Mouse (Mus musculus): ENCODE results near the gene Pkhd1. TPM values are rescaled to one million over a fixed set of nuclear protein-coding genes. Genes with fewer than 3 reads are reported as not detected.

Pkhd1 gene
- polyA plus RNA-seq, 1 experiment, result 0.05 TPM

- TF ChIP-seq POLR2A (IDR thresholded peaks at IDR 0.05; ENCODE audit: borderline replicate concordance, extremely low read depth, insufficient read depth, insufficient read length, poor library complexity, severe bottlenecking) (no peak), CTCF (IDR thresholded peaks at IDR 0.05; ENCODE audit: borderline replicate concordance, extremely low read depth, insufficient read depth, insufficient read length) (peak; percentile 79; the same call in 1 of the 2 replicates)
- peak; percentile 67 for DNase-seq (ENCODE audit: low read depth)
Observed at GRCm38 (mm10) chr1:20612643-20613042, 5.2 kb downstream of the Pkhd1 start.

GRCm38 (mm10) chr1:20605489-20605888 is 12.4 kb downstream of the Pkhd1 start:
- peak; percentile 41 for DNase-seq (ENCODE audit: low read depth)
- TF ChIP-seq POLR2A (IDR thresholded peaks at IDR 0.05; ENCODE audit: borderline replicate concordance, extremely low read depth, insufficient read depth, insufficient read length, poor library complexity, severe bottlenecking) (no peak), CTCF (IDR thresholded peaks at IDR 0.05; ENCODE audit: borderline replicate concordance, extremely low read depth, insufficient read depth, insufficient read length) (no peak)

- TF ChIP-seq POLR2A (IDR thresholded peaks at IDR 0.05; ENCODE audit: borderline replicate concordance, extremely low read depth, insufficient read depth, insufficient read length, poor library complexity, severe bottlenecking) (no peak), CTCF (IDR thresholded peaks at IDR 0.05; ENCODE audit: borderline replicate concordance, extremely low read depth, insufficient read depth, insufficient read length) (no peak)
- DNase-seq (ENCODE audit: low read depth), result peak; percentile 31
Observed at GRCm38 (mm10) chr1:20590488-20590887, 27.4 kb downstream of the Pkhd1 start.

- DNase-seq (ENCODE audit: low read depth), result no peak
- TF ChIP-seq CTCF (IDR thresholded peaks at IDR 0.05; ENCODE audit: borderline replicate concordance, extremely low read depth, insufficient read depth, insufficient read length) (no peak), POLR2A (IDR thresholded peaks at IDR 0.05; ENCODE audit: borderline replicate concordance, extremely low read depth, insufficient read depth, insufficient read length, poor library complexity, severe bottlenecking) (no peak)
Observed at GRCm38 (mm10) chr1:20571469-20571868, 46.4 kb downstream of the Pkhd1 start.

GRCm38 (mm10) chr1:20569430-20569829 is 48.4 kb downstream of the Pkhd1 start:
- DNase-seq (ENCODE audit: low read depth), result no peak
- TF ChIP-seq POLR2A (IDR thresholded peaks at IDR 0.05; ENCODE audit: borderline replicate concordance, extremely low read depth, insufficient read depth, insufficient read length, poor library complexity, severe bottlenecking) (no peak), CTCF (IDR thresholded peaks at IDR 0.05; ENCODE audit: borderline replicate concordance, extremely low read depth, insufficient read depth, insufficient read length) (no peak)

- no peak for DNase-seq (ENCODE audit: low read depth)
- TF ChIP-seq POLR2A (IDR thresholded peaks at IDR 0.05; ENCODE audit: borderline replicate concordance, extremely low read depth, insufficient read depth, insufficient read length, poor library complexity, severe bottlenecking), result no peak
- TF ChIP-seq CTCF (IDR thresholded peaks at IDR 0.05; ENCODE audit: borderline replicate concordance, extremely low read depth, insufficient read depth, insufficient read length), result no peak
Observed at GRCm38 (mm10) chr1:20558443-20558842, 59.4 kb downstream of the Pkhd1 start.

- TF ChIP-seq CTCF (IDR thresholded peaks at IDR 0.05; ENCODE audit: borderline replicate concordance, extremely low read depth, insufficient read depth, insufficient read length) (peak; percentile 77; the same call in 1 of the 2 replicates), POLR2A (IDR thresholded peaks at IDR 0.05; ENCODE audit: borderline replicate concordance, extremely low read depth, insufficient read depth, insufficient read length, poor library complexity, severe bottlenecking) (no peak)
- DNase-seq (ENCODE audit: low read depth), result peak; percentile 82
Observed at GRCm38 (mm10) chr1:20554398-20554797, 63.5 kb downstream of the Pkhd1 start.

GRCm38 (mm10) chr1:20551334-20551733 is 66.5 kb downstream of the Pkhd1 start:
- no peak for DNase-seq (ENCODE audit: low read depth)
- TF ChIP-seq CTCF (IDR thresholded peaks at IDR 0.05; ENCODE audit: borderline replicate concordance, extremely low read depth, insufficient read depth, insufficient read length) (no peak), POLR2A (IDR thresholded peaks at IDR 0.05; ENCODE audit: borderline replicate concordance, extremely low read depth, insufficient read depth, insufficient read length, poor library complexity, severe bottlenecking) (no peak)

- TF ChIP-seq CTCF (IDR thresholded peaks at IDR 0.05; ENCODE audit: borderline replicate concordance, extremely low read depth, insufficient read depth, insufficient read length) (no peak), POLR2A (IDR thresholded peaks at IDR 0.05; ENCODE audit: borderline replicate concordance, extremely low read depth, insufficient read depth, insufficient read length, poor library complexity, severe bottlenecking) (no peak)
- no peak for DNase-seq (ENCODE audit: low read depth)
Observed at GRCm38 (mm10) chr1:20544526-20544925, 73.3 kb downstream of the Pkhd1 start.

- TF ChIP-seq POLR2A (IDR thresholded peaks at IDR 0.05; ENCODE audit: borderline replicate concordance, extremely low read depth, insufficient read depth, insufficient read length, poor library complexity, severe bottlenecking) (no peak), CTCF (IDR thresholded peaks at IDR 0.05; ENCODE audit: borderline replicate concordance, extremely low read depth, insufficient read depth, insufficient read length) (peak; percentile 54; the same call in 1 of the 2 replicates)
- DNase-seq (ENCODE audit: low read depth), result peak; percentile 83
Observed at GRCm38 (mm10) chr1:20513364-20514084, 104.3 kb downstream of the Pkhd1 start.

GRCm38 (mm10) chr1:20498965-20499364 is 118.9 kb downstream of the Pkhd1 start:
- peak; percentile 63 for DNase-seq (ENCODE audit: low read depth)
- TF ChIP-seq CTCF (IDR thresholded peaks at IDR 0.05; ENCODE audit: borderline replicate concordance, extremely low read depth, insufficient read depth, insufficient read length), result no peak
- no peak for TF ChIP-seq POLR2A (IDR thresholded peaks at IDR 0.05; ENCODE audit: borderline replicate concordance, extremely low read depth, insufficient read depth, insufficient read length, poor library complexity, severe bottlenecking)

- no peak for DNase-seq (ENCODE audit: low read depth)
- no peak for TF ChIP-seq POLR2A (IDR thresholded peaks at IDR 0.05; ENCODE audit: borderline replicate concordance, extremely low read depth, insufficient read depth, insufficient read length, poor library complexity, severe bottlenecking)
- no peak for TF ChIP-seq CTCF (IDR thresholded peaks at IDR 0.05; ENCODE audit: borderline replicate concordance, extremely low read depth, insufficient read depth, insufficient read length)
Observed at GRCm38 (mm10) chr1:20486087-20486486, 131.8 kb downstream of the Pkhd1 start.
